Mouse (Mus musculus) CH12.LX (cell line): ENCODE measurements around the gene Lcn9. TPM values are rescaled to one million over a fixed set of nuclear protein-coding genes. Genes with fewer than 3 reads are reported as not detected.

Source experiments
- DNase-seq: peaks from one replicate; pipeline ENCODE4 v3.0.0-alpha.2; 2013; ENCODE audit errors: extremely low read depth
- H3K27ac ChIP-seq: 2 replicates; pipeline ENCODE4 v1.5.1; 2012; ENCODE audit warnings: low read depth, mild to moderate bottlenecking, control low read depth, moderate library complexity; ENCODE audit not compliant: insufficient read depth
- H3K27me3 ChIP-seq: replicated peaks from 2 replicates; pipeline ENCODE3; 2012; ENCODE audit warnings: inconsistent platforms
- H3K36me3 ChIP-seq, 2 experiments: replicated peaks in 1 of 2; 2 replicates each; pipeline versions ENCODE3 to v1.6.1; 2012; ENCODE audit warnings: inconsistent platforms in 1 of 2, low read length in 1 of 2, mild to moderate bottlenecking in 1 of 2, mixed read lengths in 1 of 2, moderate library complexity in 1 of 2; ENCODE audit not compliant: control insufficient read depth in 1 of 2, insufficient read depth in 1 of 2
- H3K4me1 ChIP-seq, 2 experiments: 2 replicates each; pipeline ENCODE4 v1.6.1; 2012; ENCODE audit warnings: inconsistent platforms in 1 of 2, moderate library complexity in 1 of 2; ENCODE audit not compliant: insufficient read depth in 2 of 2, control insufficient read depth in 1 of 2
- H3K4me2 ChIP-seq: 2 replicates; pipeline ENCODE4 v1.6.1; 2012; ENCODE audit warnings: low read depth, mild to moderate bottlenecking, control low read depth; ENCODE audit not compliant: poor library complexity, insufficient read depth, severe bottlenecking
- H3K4me3 ChIP-seq, 3 experiments: fragments of 150-350 bp in 1 of 3; sonication (generic) in 1 of 3; replicated peaks in 1 of 3; 2 replicates each; pipeline versions ENCODE3 to v1.5.1; 2011 to 2012; ENCODE audit warnings: low read depth in 2 of 3, low read length in 2 of 3, mild to moderate bottlenecking in 2 of 3, moderate library complexity in 2 of 3, control low read depth in 1 of 3, improper control_type of control experiment in 1 of 3, inconsistent platforms in 1 of 3, mixed read lengths in 1 of 3; ENCODE audit not compliant: poor library complexity in 1 of 3
- H3K79me2 ChIP-seq: replicated peaks from 2 replicates; pipeline ENCODE4 v1.6.1; 2012; ENCODE audit warnings: mild to moderate bottlenecking, moderate library complexity; ENCODE audit not compliant: control insufficient read depth, poor library complexity, insufficient read depth, severe bottlenecking; ENCODE audit errors: extremely low read depth
- H3K9ac ChIP-seq: 2 replicates; pipeline ENCODE4 v1.6.1; 2012; ENCODE audit warnings: low read depth, mild to moderate bottlenecking, control low read depth, moderate library complexity; ENCODE audit not compliant: insufficient read depth
- H3K9me3 ChIP-seq: replicated peaks from 2 replicates; pipeline ENCODE3; 2012; ENCODE audit warnings: low read length, inconsistent platforms, mixed read lengths
- CHD1 ChIP-seq: IDR thresholded peaks from 2 replicates; pipeline ENCODE4 v1.6.1; 2012; ENCODE audit warnings: low read depth, low read length, improper control_type of control experiment, inconsistent platforms
- CHD2 ChIP-seq: IDR thresholded peaks from 2 replicates; pipeline ENCODE4 v1.6.1; 2011; ENCODE audit warnings: low read length, improper control_type of control experiment
- E2F4 ChIP-seq: IDR thresholded peaks from 2 replicates; pipeline ENCODE4 v1.6.1; 2011; ENCODE audit warnings: low read depth, low read length, improper control_type of control experiment; ENCODE audit not compliant: insufficient replicate concordance
- IRF4 ChIP-seq: IDR thresholded peaks from 2 replicates; pipeline ENCODE4 v1.6.1; 2014; ENCODE audit warnings: low read depth, mild to moderate bottlenecking, inconsistent platforms, low read length, improper control_type of control experiment
- JUN ChIP-seq: IDR thresholded peaks from 2 replicates; pipeline ENCODE4 v1.6.1; 2011; ENCODE audit warnings: low read depth, mild to moderate bottlenecking, low read length, improper control_type of control experiment, moderate library complexity; ENCODE audit not compliant: insufficient read depth
- KAT2A ChIP-seq: IDR thresholded peaks from 2 replicates; pipeline ENCODE4 v1.6.1; 2012; ENCODE audit warnings: low read length, improper control_type of control experiment, inconsistent platforms; ENCODE audit not compliant: insufficient replicate concordance
- MAX ChIP-seq: IDR thresholded peaks from 2 replicates; pipeline ENCODE4 v1.6.1; 2011; ENCODE audit warnings: low read length, improper control_type of control experiment
- MAZ ChIP-seq: IDR thresholded peaks from 2 replicates; pipeline ENCODE4 v1.6.1; 2012; ENCODE audit warnings: low read depth, mild to moderate bottlenecking, inconsistent platforms, low read length, improper control_type of control experiment, moderate library complexity
- PAX5 ChIP-seq: IDR thresholded peaks from 2 replicates; pipeline ENCODE4 v1.6.1; 2012; ENCODE audit warnings: low read length, inconsistent platforms, mixed read lengths
- RAD21 ChIP-seq: IDR thresholded peaks from 2 replicates; pipeline ENCODE4 v1.6.1; 2011; ENCODE audit warnings: low read depth, mild to moderate bottlenecking, low read length, improper control_type of control experiment, moderate library complexity
- SMC3 ChIP-seq: IDR thresholded peaks from 2 replicates; pipeline ENCODE4 v1.6.1; 2011; ENCODE audit warnings: low read depth, low read length, improper control_type of control experiment
- TBP ChIP-seq: conservative IDR thresholded peaks from 2 replicates; pipeline ENCODE4 v1.6.1; 2011; ENCODE audit warnings: low read depth, low read length, improper control_type of control experiment
- UBTF ChIP-seq: IDR thresholded peaks from 2 replicates; pipeline ENCODE4 v1.6.1; 2012; ENCODE audit warnings: low read depth, mild to moderate bottlenecking, inconsistent platforms, low read length, improper control_type of control experiment, moderate library complexity
- USF2 ChIP-seq: conservative IDR thresholded peaks from 2 replicates; pipeline ENCODE4 v1.6.1; 2011; ENCODE audit warnings: low read depth, low read length, improper control_type of control experiment
- ZMIZ1 ChIP-seq: IDR thresholded peaks from 2 replicates; pipeline ENCODE4 v1.6.1; 2012; ENCODE audit warnings: low read depth, mild to moderate bottlenecking, inconsistent platforms, low read length, improper control_type of control experiment
- dilution Hi-C: fragments of 300-500 bp; cut with MboI; formaldehyde crosslinking; loops from 2 replicates; pipeline ENCODE4 v1.14.3; 2020; ENCODE audit warnings: low sequenced_read_pairs; ENCODE audit not compliant: extremely low pct_unique_long_range_greater_than_20kb, extremely low pct_ligation_motif_present
- in situ Hi-C: fragments of 300-500 bp; cut with MboI; formaldehyde crosslinking; loops from 3 replicates; pipeline ENCODE4 v1.14.3; 2019; ENCODE audit warnings: low sequenced_read_pairs, low pct_ligation_motif_present, low pct_unique_long_range_greater_than_20kb, mixed read lengths
- polyA plus RNA-seq: library from polyadenylated mRNA; unstranded; fragments of >175 nt; gene quantifications from 2 replicates; pipeline ENCODE4 v1.2.1, GENCODE M21; 2012; ENCODE audit warnings: low read depth; ENCODE audit not compliant: insufficient read length
- total RNA-seq, 2 experiments: library from RNA; depleted of rRNA; stranded (reverse); fragments of 300-350 nt in 1 of 2; fragments of >200 nt in 1 of 2; gene quantifications; 2 replicates each; pipeline ENCODE4 v1.2.3; 2012 to 2014

Lcn9 gene
- total and polyA plus RNA-seq, 3 experiments = not detected

- no peak for DNase-seq
- H3K79me2 ChIP-seq = no peaks in the 10 kb centered on the region
- H3K27me3 ChIP-seq = peaks cover 58% of the 10 kb centered on the region
- H3K4me2 ChIP-seq = no peak overlapping the region
- no peak overlapping the region for H3K27ac ChIP-seq
- H3K4me1 ChIP-seq = no peaks in the 10 kb centered on the region
- no peaks in the 10 kb centered on the region for H3K9me3 ChIP-seq
- dilution Hi-C loops = no loop called here
- no peaks in the 10 kb centered on the region for H3K36me3 ChIP-seq
- TF ChIP-seq CHD1 = no peak
- TF ChIP-seq IRF4 = no peak
- TF ChIP-seq TBP = no peak
- TF ChIP-seq E2F4 = no peak
- no peak for TF ChIP-seq UBTF
- no peak for TF ChIP-seq MAZ
- no peak for TF ChIP-seq JUN
- no peak for TF ChIP-seq KAT2A
- TF ChIP-seq CHD2 = no peak
- TF ChIP-seq PAX5 = no peak
- TF ChIP-seq USF2 = no peak
- TF ChIP-seq RAD21 = no peak
- no peak overlapping the region for H3K9ac ChIP-seq
- in situ Hi-C loops = no loop called here
- H3K4me3 ChIP-seq = no peak overlapping the region
These were observed 37.2 kb upstream of the Lcn9 start for GRCm38 (mm10) chr2:25785573-25786322.

DNA sequence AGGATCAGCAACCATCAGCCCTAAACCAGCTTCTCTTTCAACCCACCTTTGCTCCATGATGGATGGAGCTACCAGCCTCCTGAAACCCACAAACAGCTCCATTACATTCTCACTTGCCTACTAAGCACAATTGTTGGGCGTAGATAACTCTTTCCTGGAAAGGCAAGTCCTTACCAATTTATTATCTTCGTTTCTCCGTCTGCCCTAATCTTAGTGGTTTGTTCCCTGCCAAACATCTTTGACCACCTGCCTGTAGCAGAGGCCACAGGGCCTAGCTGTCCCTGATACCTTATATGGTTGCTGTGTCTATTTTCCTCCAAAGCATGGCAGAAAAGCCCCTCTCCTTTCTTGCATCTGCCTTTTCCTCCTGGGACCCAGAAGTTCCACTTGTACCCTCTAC, 33.9 kb upstream of the Lcn9 start:
- no peaks in the 10 kb centered on the region for H3K79me2 ChIP-seq
- no peaks in the 10 kb centered on the region for H3K9me3 ChIP-seq
- H3K27me3 ChIP-seq = peaks cover 48% of the 10 kb centered on the region
- no peaks in the 10 kb centered on the region for H3K36me3 ChIP-seq
- no peak overlapping the region for H3K9ac ChIP-seq
- no peak for DNase-seq
- H3K27ac ChIP-seq = no peak overlapping the region
- in situ Hi-C loops (no loop called here), dilution Hi-C loops (no loop called here)
- H3K4me2 ChIP-seq = no peak overlapping the region
- H3K4me3 ChIP-seq = no peak overlapping the region
- no peaks in the 10 kb centered on the region for H3K4me1 ChIP-seq
- no peak for TF ChIP-seq SMC3
- TF ChIP-seq CHD2 = no peak
- no peak for TF ChIP-seq MAX
- no peak for TF ChIP-seq ZMIZ1
- TF ChIP-seq, all 38 proteins: peak for 0
